Mouse (Mus musculus) lung, postnatal 0 days (tissue): ENCODE measurements around the gene Gabbr2. TPM values are rescaled to one million over a fixed set of nuclear protein-coding genes. Genes with fewer than 3 reads are reported as not detected.

Experiments
- ATAC-seq: fragments of 200-750 bp; cut with Nextera tagmentation; 2 replicates; pipeline ENCODE4 v1.8.0; 2017; ENCODE audit warnings: moderate library complexity
- DNase-seq: peaks from one replicate; pipeline ENCODE4 v3.0.0-alpha.2; 2016; ENCODE audit warnings: low spot score
- H3K27ac ChIP-seq: fragments of 300-500 bp; sonication (generic); 2 replicates; pipeline ENCODE4 v1.5.1; 2014; ENCODE audit warnings: antibody characterized with exemption, mild to moderate bottlenecking, low read length, mixed read lengths
- H3K27me3 ChIP-seq: fragments of 300-500 bp; sonication (generic); replicated peaks from 2 replicates; pipeline ENCODE4 v1.6.1; 2014; ENCODE audit warnings: low read length, mixed read lengths; ENCODE audit not compliant: insufficient read depth
- H3K36me3 ChIP-seq: fragments of 300-500 bp; sonication (generic); 2 replicates; pipeline ENCODE4 v1.6.1; 2014; ENCODE audit warnings: low read length, mixed read lengths; ENCODE audit not compliant: insufficient read depth
- H3K4me1 ChIP-seq: fragments of 300-500 bp; sonication (generic); 2 replicates; pipeline ENCODE4 v1.6.1; 2014; ENCODE audit warnings: antibody characterized with exemption, low read depth, low read length, mixed read lengths; ENCODE audit not compliant: insufficient read depth
- H3K4me2 ChIP-seq: fragments of 300-500 bp; sonication (generic); replicated peaks from 2 replicates; pipeline ENCODE4 v1.6.1; 2014; ENCODE audit warnings: low read depth, mild to moderate bottlenecking, low read length, moderate library complexity, mixed read lengths
- H3K4me3 ChIP-seq: fragments of 300-500 bp; sonication (generic); 2 replicates; pipeline ENCODE4 v1.5.1; 2014; ENCODE audit warnings: low read depth, low read length
- H3K9ac ChIP-seq: fragments of 300-500 bp; sonication (generic); replicated peaks from 2 replicates; pipeline ENCODE4 v1.6.1; 2014; ENCODE audit warnings: low read depth, mild to moderate bottlenecking
- H3K9me3 ChIP-seq: fragments of 300-500 bp; sonication (generic); 2 replicates; pipeline ENCODE4 v1.6.1; 2016; ENCODE audit warnings: low read length, mixed read lengths
- CTCF ChIP-seq: IDR thresholded peaks from 2 replicates; pipeline ENCODE4 v1.5.1; 2016; ENCODE audit warnings: antibody characterized with exemption, mild to moderate bottlenecking
- EP300 ChIP-seq: IDR thresholded peaks from 2 replicates; pipeline ENCODE4 v1.6.1; 2016; ENCODE audit warnings: antibody characterized with exemption, mild to moderate bottlenecking, control low read depth
- WGBS: fragments of 180-500 bp; shearing (Covaris S2); extraction: QIAGEN DNeasy Blood & Tissue Kit; methylation state at CpG from one replicate; pipeline ENCODE4 v1.1.7; 2014; 5-methylcytosine and 5-hydroxymethylcytosine counted together
- polyA plus RNA-seq: library from polyadenylated mRNA; unstranded; fragments of >200 nt; fragmentation: Nextera tagmentation; extraction: Ambion mirVana; gene quantifications from 2 replicates; pipeline ENCODE4 v1.2.1, GENCODE M21; 2015

Gabbr2 gene
- polyA plus RNA-seq, 1 experiment from 2014 or later, result not detected

DNA sequence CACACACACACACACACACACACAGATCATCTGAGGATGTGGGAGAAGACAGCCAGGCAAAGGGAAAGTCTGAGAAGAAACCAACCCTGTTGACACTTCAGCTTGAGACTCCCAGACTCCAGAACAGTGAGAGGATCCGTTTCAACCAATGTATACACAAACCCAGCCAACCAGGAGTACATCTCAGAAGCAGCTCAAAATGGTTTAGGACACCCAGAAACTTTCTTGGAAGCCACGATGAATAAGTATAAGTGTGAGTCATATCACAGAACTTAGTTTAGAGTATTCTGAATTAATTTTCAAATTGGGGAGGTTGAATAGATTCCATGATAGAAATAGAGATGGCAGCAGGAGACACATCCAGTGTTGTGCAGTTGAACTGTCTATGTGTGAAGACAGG is 335.7 kb downstream of the Gabbr2 start:
- H3K4me2 ChIP-seq, result no peak overlapping the region
- no peak overlapping the region for H3K9ac ChIP-seq
- DNase-seq (no peak), ATAC-seq (no peak)
- H3K36me3 ChIP-seq, result no peaks in the 10 kb centered on the region
- no peak overlapping the region for H3K27ac ChIP-seq
- no peak overlapping the region for H3K4me3 ChIP-seq
- no peaks in the 10 kb centered on the region for H3K27me3 ChIP-seq
- WGBS, result 42% methylated on average over 2 of the region's 2 CpGs
- no peaks in the 10 kb centered on the region for H3K9me3 ChIP-seq
- H3K4me1 ChIP-seq, result no peaks in the 10 kb centered on the region; the same call in 1 of the 2 replicates
- no peak for TF ChIP-seq CTCF
- TF ChIP-seq EP300, result no peak

DNA sequence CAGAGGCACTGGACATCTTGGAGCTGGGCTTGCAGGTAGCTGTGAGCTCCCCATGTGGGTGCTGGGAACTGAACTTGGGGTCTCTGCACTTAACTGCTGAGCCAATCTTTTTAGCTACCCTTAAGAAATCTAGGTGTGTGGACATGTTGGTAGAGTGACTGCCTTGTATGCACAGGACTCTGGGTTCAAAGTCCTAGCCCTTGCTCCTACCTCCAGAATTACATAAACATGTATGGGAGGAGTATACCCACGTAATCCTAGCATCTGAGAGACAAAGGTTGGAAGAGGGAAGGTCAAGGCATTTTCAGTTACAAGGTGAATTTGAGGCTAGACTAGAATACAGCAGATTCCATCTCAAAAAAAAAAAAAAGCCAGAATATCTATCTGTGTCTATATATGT is 336.4 kb downstream of the Gabbr2 start:
- no peak for ATAC-seq
- H3K4me1 ChIP-seq, result no peaks in the 10 kb centered on the region; the same call in 1 of the 2 replicates
- WGBS, result 55% methylated on average over 1 of the region's 1 CpGs
- no peak overlapping the region for H3K9ac ChIP-seq
- no peaks in the 10 kb centered on the region for H3K27me3 ChIP-seq
- H3K9me3 ChIP-seq, result no peaks in the 10 kb centered on the region
- TF ChIP-seq EP300 (no peak), CTCF (no peak)
- no peak for DNase-seq
- no peak overlapping the region for H3K27ac ChIP-seq
- no peak overlapping the region for H3K4me3 ChIP-seq
- no peak overlapping the region for H3K4me2 ChIP-seq
- no peaks in the 10 kb centered on the region for H3K36me3 ChIP-seq

DNA sequence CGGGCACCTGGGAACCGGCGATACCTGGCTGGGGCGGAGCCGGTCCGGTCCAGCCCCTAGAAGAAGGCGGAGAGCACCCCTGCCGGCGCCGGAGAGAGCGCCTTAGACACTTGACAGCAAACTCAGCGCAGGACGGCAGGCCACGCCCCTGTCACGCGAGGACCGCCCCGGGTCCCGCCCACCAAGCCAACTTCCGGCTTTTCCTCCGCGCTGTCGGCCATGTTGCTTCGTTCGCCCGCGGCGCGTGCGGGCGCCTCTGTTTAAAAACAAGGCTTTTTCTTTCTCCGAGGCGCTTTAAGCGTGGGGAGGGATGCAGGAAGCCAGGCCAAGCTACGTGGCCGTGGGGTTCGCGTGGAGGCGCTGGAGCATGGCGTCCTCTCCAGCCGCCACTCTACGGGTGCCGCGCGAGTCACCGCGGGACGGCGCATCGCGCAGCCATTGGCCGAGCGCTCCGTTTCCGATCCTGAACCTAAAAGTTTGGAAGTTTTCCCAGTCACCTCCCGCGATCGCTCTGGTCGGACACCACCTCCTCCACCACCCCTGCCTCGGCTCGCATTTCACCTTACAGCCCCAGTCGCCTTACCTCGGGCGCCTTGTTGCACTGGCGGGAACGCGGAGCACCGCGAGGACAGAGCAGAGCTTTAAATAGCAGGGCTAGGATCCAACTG is 341.5 kb downstream of the Gabbr2 start, which contains the start of gene Tbc1d2:
TSS of gene Tbc1d2 (minus strand) at position 124 of the 668 bp plus-strand sequence.
- H3K27me3 ChIP-seq, result no peaks in the 10 kb centered on the region
- peak; percentile 68 for TF ChIP-seq CTCF
- TF ChIP-seq EP300, result no peak
- ATAC-seq (peak; percentile 99), DNase-seq (peak; percentile 97)
- H3K4me1 ChIP-seq, result no peaks in the 10 kb centered on the region; the same call in none of the 2 replicates
- peak within 1 kb of the TSS; percentile 95 for H3K4me2 ChIP-seq
- H3K9ac ChIP-seq, result peak within 1 kb of the TSS; percentile 58
- WGBS, result under 1% methylated on average over 57 of the region's 69 CpGs
- H3K4me3 ChIP-seq, result peak within 1 kb of the TSS; percentile 65
- peak within 1 kb of the TSS; percentile 95 for H3K27ac ChIP-seq
- no peaks in the 10 kb centered on the region for H3K36me3 ChIP-seq
- no peaks in the 10 kb centered on the region for H3K9me3 ChIP-seq

DNA sequence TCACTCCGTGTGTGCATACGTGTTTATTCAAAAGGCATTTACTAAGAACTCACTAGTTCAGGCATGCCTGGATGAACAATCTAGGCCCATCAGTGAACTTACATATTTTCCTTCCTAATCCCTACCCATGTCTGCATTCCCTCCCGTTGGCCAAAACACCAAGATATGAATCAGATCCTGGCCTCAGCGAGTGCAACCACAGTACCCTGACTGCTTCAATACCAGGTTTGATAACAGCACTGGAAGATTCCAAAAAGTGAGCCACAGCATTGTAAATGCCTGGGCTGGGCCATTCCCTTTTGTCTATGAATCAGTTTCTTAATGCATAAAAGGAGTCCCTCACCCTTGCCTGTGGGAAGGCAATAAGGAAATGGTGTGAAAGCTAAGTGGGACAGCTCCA is 342.5 kb downstream of the Gabbr2 start:
- Histone ChIP-seq H3K4me3 (peak overlapping the region; percentile 65), H3K36me3 (no peaks in the 10 kb centered on the region), H3K9ac (peak overlapping the region; percentile 58), H3K9me3 (no peaks in the 10 kb centered on the region), H3K27me3 (no peaks in the 10 kb centered on the region), H3K27ac (0 out of 2 replicates have a peak overlapping the region, but pooled peaks have one; percentile 95), H3K4me2 (peak overlapping the region; percentile 95), H3K4me1 (no peaks in the 10 kb centered on the region; the same call in none of the 2 replicates)
- TF ChIP-seq EP300, result no peak
- no peak for TF ChIP-seq CTCF
- DNase-seq (no peak), ATAC-seq (no peak)
- 27% methylated on average over 4 of the region's 4 CpGs for WGBS

DNA sequence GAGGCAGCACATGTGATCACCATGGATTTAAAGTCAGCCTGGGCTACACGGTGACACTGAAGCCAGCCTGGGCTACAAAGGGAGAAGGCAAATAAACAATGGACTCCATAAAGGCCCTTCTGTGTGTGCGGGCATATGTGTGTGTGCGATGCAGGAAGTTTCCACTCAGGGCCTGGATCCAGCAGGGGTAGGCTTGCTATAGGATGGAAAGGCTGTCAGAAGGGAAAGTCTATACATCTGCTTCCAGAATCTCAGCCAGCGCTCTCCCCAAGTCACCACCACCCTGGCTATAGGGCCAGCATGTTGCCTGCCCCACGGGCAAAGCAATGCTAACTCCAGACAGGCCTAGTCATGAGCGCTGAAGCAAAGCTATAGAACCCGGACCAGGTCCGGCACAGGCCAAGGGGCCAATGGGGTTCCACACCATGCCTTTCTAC is 348.0 kb downstream of the Gabbr2 start:
- 78% methylated on average over 8 of the region's 8 CpGs for whole genome bisulfite sequencing
- peak overlapping the region; percentile 82 for H3K27ac ChIP-seq

DNA sequence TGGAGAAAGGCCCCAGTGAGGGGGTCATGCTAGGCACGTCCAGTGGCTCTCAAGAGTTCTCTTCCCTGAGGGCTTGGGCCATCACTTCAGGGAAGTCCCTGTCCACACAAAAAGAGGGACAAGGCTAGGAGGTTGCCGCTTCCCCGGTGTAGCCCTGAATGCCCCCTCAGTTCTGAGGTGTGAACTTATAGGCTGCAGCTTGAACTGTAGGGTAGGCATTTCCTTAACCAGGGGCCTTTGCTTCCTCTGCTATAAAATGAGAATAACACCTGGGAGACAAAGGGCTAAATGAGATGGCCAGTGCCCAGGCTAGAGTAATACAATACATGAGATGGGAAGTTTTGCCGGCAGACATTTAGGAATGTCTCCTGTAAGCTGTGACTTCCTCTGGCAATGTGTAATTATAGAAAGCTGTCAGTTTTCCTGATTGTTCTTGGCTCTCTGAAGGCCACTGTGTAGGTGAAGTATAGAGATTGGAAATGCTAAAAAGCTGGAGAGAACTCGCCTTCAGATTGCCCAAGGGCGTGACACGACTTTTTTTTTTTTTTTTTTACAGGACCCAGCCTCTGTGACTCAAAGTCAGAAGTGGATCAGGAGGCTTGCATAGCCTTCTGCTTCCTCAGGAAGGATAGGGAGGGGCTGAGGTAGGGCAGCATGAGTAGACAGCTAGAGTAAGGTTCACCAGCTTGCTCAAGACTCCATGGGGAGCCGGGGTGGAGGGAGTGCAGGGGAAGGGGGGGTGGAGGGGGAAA is 348.6 kb downstream of the Gabbr2 start:
- Histone ChIP-seq H3K36me3 (no peaks in the 10 kb centered on the region), H3K4me2 (no peak overlapping the region), H3K27ac (peak overlapping the region; percentile 82), H3K4me1 (peaks cover 11% of the 10 kb centered on the region), H3K9ac (no peak overlapping the region), H3K4me3 (no peak overlapping the region), H3K27me3 (no peaks in the 10 kb centered on the region), H3K9me3 (no peaks in the 10 kb centered on the region)
- 33% methylated on average over 8 of the region's 8 CpGs for WGBS
- DNase-seq, result peak; percentile 93
- TF ChIP-seq EP300, result peak; percentile 93
- TF ChIP-seq CTCF, result no peak
- ATAC-seq, result peak; percentile 95

More for the DNA sequence above, 348.0 kb downstream of the Gabbr2 start:
- TF ChIP-seq EP300 (no peak), CTCF (no peak)
- Histone ChIP-seq H3K4me1 (peaks cover 11% of the 10 kb centered on the region), H3K9ac (no peak overlapping the region), H3K27me3 (no peaks in the 10 kb centered on the region), H3K9me3 (no peaks in the 10 kb centered on the region), H3K36me3 (no peaks in the 10 kb centered on the region), H3K4me2 (no peak overlapping the region), H3K4me3 (no peak overlapping the region)
- DNase-seq (no peak), ATAC-seq (no peak)
